Mouse (Mus musculus): Measurements from ENCODE around the gene Rgs6.

DNA sequence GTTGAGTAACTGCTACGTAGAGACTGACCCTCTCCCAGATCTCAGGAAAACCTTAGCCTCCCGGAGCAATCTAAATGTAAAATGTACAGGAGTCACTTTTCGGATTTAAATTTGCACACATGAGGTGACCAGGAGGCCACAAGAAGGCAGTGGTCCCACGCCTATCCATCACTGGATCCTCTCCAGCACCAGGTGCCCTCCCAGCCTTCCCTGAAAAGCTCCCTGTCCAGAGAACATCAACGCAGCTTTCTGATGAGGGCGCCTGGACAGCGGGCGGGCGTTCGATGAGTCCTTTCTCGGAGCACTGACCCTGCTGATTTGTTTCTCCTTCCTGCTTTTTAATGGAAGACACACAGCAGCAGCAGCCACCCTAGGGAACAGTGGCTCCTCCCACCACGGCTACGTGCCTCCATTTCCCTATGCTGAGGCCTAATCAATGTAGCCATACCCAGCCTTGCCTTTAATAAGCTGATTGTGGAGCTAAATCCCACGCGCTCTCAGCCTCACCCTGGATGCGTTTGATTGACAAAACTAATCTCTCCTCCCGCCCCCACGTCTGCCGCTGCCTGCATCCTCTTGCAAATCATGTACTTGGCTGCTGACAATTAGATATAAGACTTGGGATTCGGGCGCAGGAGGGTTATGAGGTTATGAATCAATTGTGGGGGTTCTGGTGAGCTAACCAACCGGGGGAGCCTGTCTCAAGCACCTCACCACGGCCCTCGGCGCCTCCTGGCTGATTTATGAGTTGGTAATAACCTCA, 449.9 kb downstream of the Rgs6 start:
- TF ChIP-seq CTCF (IDR thresholded peaks at IDR 0.05; ENCODE audit: borderline replicate concordance, insufficient read depth, low read depth, low read length): no peak
- TF ChIP-seq POLR2A (IDR thresholded peaks at IDR 0.05; ENCODE audit: borderline replicate concordance, insufficient read depth, low read length): no peak

Data from cerebellum, adult 2 months (tissue).